Mouse (Mus musculus) MEL (cell line): ENCODE data around the gene Fcf1. TPM values are rescaled to one million over a fixed set of nuclear protein-coding genes. Genes with fewer than 3 reads are reported as not detected.

ENCODE experiments used
- DNase-seq: peaks from one replicate; pipeline ENCODE4 v3.0.0; 2011; ENCODE audit warnings: low read depth, low spot score
- H3K27ac ChIP-seq: 2 replicates; pipeline ENCODE4 v1.5.1; 2012; ENCODE audit warnings: low read depth, mild to moderate bottlenecking, control low read depth, low read length, moderate library complexity; ENCODE audit not compliant: control insufficient read depth
- H3K27me3 ChIP-seq, 2 experiments: fragments of 150-350 bp in 1 of 2; sonication (generic) in 1 of 2; 2 replicates each; pipeline ENCODE4 v1.6.1; 2012; ENCODE audit warnings: low read length in 2 of 2, mild to moderate bottlenecking in 2 of 2, improper control_type of control experiment in 1 of 2, moderate library complexity in 1 of 2; ENCODE audit not compliant: insufficient read depth in 2 of 2, control insufficient read depth in 1 of 2
- H3K36me3 ChIP-seq, 2 experiments: 2 replicates each; pipeline ENCODE4 v1.6.1; 2012 to 2014; ENCODE audit warnings: low read length in 2 of 2, improper control_type of control experiment in 1 of 2, inconsistent platforms in 1 of 2, mild to moderate bottlenecking in 1 of 2; ENCODE audit not compliant: insufficient read depth in 2 of 2, control insufficient read depth in 1 of 2
- H3K4me1 ChIP-seq, 2 experiments: fragments of 150-350 bp in 1 of 2; sonication (generic) in 1 of 2; 2 replicates each; pipeline ENCODE4 v1.6.1; 2012; ENCODE audit warnings: low read length in 2 of 2, improper control_type of control experiment in 1 of 2, mild to moderate bottlenecking in 1 of 2; ENCODE audit not compliant: insufficient read depth in 2 of 2, control insufficient read depth in 1 of 2
- H3K4me3 ChIP-seq, 2 experiments: fragments of 150-350 bp in 1 of 2; sonication (generic) in 1 of 2; 2 replicates each; pipeline ENCODE4 v1.5.1; 2012; ENCODE audit warnings: low read depth in 2 of 2, low read length in 2 of 2, mild to moderate bottlenecking in 2 of 2, moderate library complexity in 2 of 2, control low read depth in 1 of 2, improper control_type of control experiment in 1 of 2; ENCODE audit not compliant: control insufficient read depth in 1 of 2, insufficient read depth in 1 of 2
- H3K79me2 ChIP-seq: 2 replicates; pipeline ENCODE4 v1.6.1; 2012; ENCODE audit warnings: mild to moderate bottlenecking, low read length, moderate library complexity; ENCODE audit not compliant: control insufficient read depth, poor library complexity, insufficient read depth
- H3K9ac ChIP-seq: 2 replicates; pipeline ENCODE4 v1.6.1; 2012; ENCODE audit warnings: low read depth, mild to moderate bottlenecking, control low read depth, low read length, moderate library complexity; ENCODE audit not compliant: control insufficient read depth, poor library complexity, severe bottlenecking
- H3K9me3 ChIP-seq: fragments of 150-350 bp; sonication (generic); replicated peaks from 2 replicates; pipeline ENCODE4 v1.6.1; 2012; ENCODE audit warnings: mild to moderate bottlenecking, low read length, improper control_type of control experiment, moderate library complexity; ENCODE audit not compliant: insufficient read depth
- BHLHE40 ChIP-seq: IDR thresholded peaks from 2 replicates; pipeline ENCODE4 v1.6.1; 2012; ENCODE audit warnings: low read depth, mild to moderate bottlenecking, inconsistent platforms, low read length, improper control_type of control experiment, borderline replicate concordance
- CHD1 ChIP-seq: IDR thresholded peaks from 2 replicates; pipeline ENCODE4 v1.6.1; 2012; ENCODE audit warnings: low read depth, mild to moderate bottlenecking, inconsistent platforms, low read length, improper control_type of control experiment
- CHD2 ChIP-seq: IDR thresholded peaks from 2 replicates; pipeline ENCODE4 v1.6.1; 2011; ENCODE audit warnings: low read length, improper control_type of control experiment
- ELF1 ChIP-seq: IDR thresholded peaks from 2 replicates; pipeline ENCODE4 v1.6.1; 2014; ENCODE audit warnings: low read depth, mild to moderate bottlenecking, inconsistent platforms, low read length, improper control_type of control experiment, moderate library complexity
- GATA1 ChIP-seq: IDR thresholded peaks from 2 replicates; pipeline ENCODE4 v1.6.1; 2011; ENCODE audit warnings: low read depth, low read length, improper control_type of control experiment
- KAT2A ChIP-seq: conservative IDR thresholded peaks from 2 replicates; pipeline ENCODE4 v1.6.1; 2012; ENCODE audit warnings: low read depth, low read length, improper control_type of control experiment, inconsistent platforms
- MAFK ChIP-seq: IDR thresholded peaks from 2 replicates; pipeline ENCODE4 v1.6.1; 2011; ENCODE audit warnings: low read depth, mild to moderate bottlenecking, low read length, improper control_type of control experiment, borderline replicate concordance
- MAZ ChIP-seq: IDR thresholded peaks from 2 replicates; pipeline ENCODE4 v1.6.1; 2012; ENCODE audit warnings: low read depth, mild to moderate bottlenecking, inconsistent platforms, low read length, improper control_type of control experiment
- MYB ChIP-seq: IDR thresholded peaks from 2 replicates; pipeline ENCODE4 v1.6.1; 2011; ENCODE audit warnings: mild to moderate bottlenecking, low read depth, low read length, improper control_type of control experiment
- MYC ChIP-seq: IDR thresholded peaks from 2 replicates; pipeline ENCODE4 v1.6.1; 2011; ENCODE audit warnings: low read depth, mild to moderate bottlenecking, low read length, improper control_type of control experiment, moderate library complexity
- NELFE ChIP-seq: IDR thresholded peaks from 2 replicates; pipeline ENCODE4 v1.6.1; 2011; ENCODE audit warnings: low read depth, low read length, improper control_type of control experiment
- POLR2A ChIP-seq, 2 experiments: IDR thresholded peaks; 2 replicates each; pipeline ENCODE4 v1.6.1; 2011 to 2012; ENCODE audit warnings: low read length in 2 of 2, mild to moderate bottlenecking in 2 of 2, control low read depth in 1 of 2, improper control_type of control experiment in 1 of 2, low read depth in 1 of 2, moderate library complexity in 1 of 2; ENCODE audit not compliant: control insufficient read depth in 1 of 2, insufficient read depth in 1 of 2, poor library complexity in 1 of 2
- POLR2AphosphoS5 ChIP-seq: IDR thresholded peaks from 2 replicates; pipeline ENCODE4 v1.6.1; 2012; ENCODE audit warnings: low read depth, borderline replicate concordance, mild to moderate bottlenecking, inconsistent platforms, low read length, moderate library complexity, mixed read lengths
- RCOR1 ChIP-seq: IDR thresholded peaks from 2 replicates; pipeline ENCODE4 v1.6.1; 2012; ENCODE audit warnings: low read depth, mild to moderate bottlenecking, inconsistent platforms, low read length, improper control_type of control experiment
- SIN3A ChIP-seq: IDR thresholded peaks from 2 replicates; pipeline ENCODE4 v1.6.1; 2012; ENCODE audit warnings: low read length, improper control_type of control experiment, inconsistent platforms
- TAL1 ChIP-seq: IDR thresholded peaks from 2 replicates; pipeline ENCODE4 v1.6.1; 2012; ENCODE audit warnings: mild to moderate bottlenecking, inconsistent platforms, low read length, moderate library complexity, mixed read lengths
- TBP ChIP-seq: IDR thresholded peaks from 2 replicates; pipeline ENCODE4 v1.8.0; 2011; ENCODE audit warnings: low read depth, low read length, improper control_type of control experiment
- UBTF ChIP-seq: IDR thresholded peaks from 2 replicates; pipeline ENCODE4 v1.6.1; 2012; ENCODE audit warnings: low read depth, mild to moderate bottlenecking, inconsistent platforms, low read length, improper control_type of control experiment, moderate library complexity, borderline replicate concordance; ENCODE audit not compliant: insufficient read depth
- USF1 ChIP-seq: IDR thresholded peaks from 2 replicates; pipeline ENCODE4 v1.6.1; 2014; ENCODE audit warnings: low read depth, mild to moderate bottlenecking, inconsistent platforms, low read length, improper control_type of control experiment, moderate library complexity
- USF2 ChIP-seq, 2 experiments: IDR thresholded peaks; 2 replicates each; pipeline ENCODE4 v1.6.1; 2011 to 2012; ENCODE audit warnings: improper control_type of control experiment in 2 of 2, low read length in 2 of 2, borderline replicate concordance in 1 of 2, inconsistent platforms in 1 of 2, low read depth in 1 of 2, mild to moderate bottlenecking in 1 of 2; ENCODE audit not compliant: insufficient read depth in 1 of 2
- ZC3H11A ChIP-seq: IDR thresholded peaks from 2 replicates; pipeline ENCODE4 v1.6.1; 2012; ENCODE audit warnings: low read depth, mild to moderate bottlenecking, inconsistent platforms, low read length, improper control_type of control experiment
- polyA plus RNA-seq, 2 experiments: library from polyadenylated mRNA; stranded (reverse) in 1 of 2; unstranded in 1 of 2; fragments of >175 nt in 1 of 2; fragments of >200 nt in 1 of 2; gene quantifications; 2 replicates each; pipeline versions ENCODE4 v1.2.1 to v1.2.4; 2012; ENCODE audit warnings: low replicate concordance in 2 of 2, low read depth in 1 of 2; ENCODE audit not compliant: insufficient read length in 2 of 2, insufficient read depth in 1 of 2, missing spikeins in 1 of 2
- total RNA-seq: library from RNA; depleted of rRNA; stranded (reverse); fragments of 300-350 nt; gene quantifications from 2 replicates; pipeline ENCODE4 v1.2.3, GENCODE M21; 2012

The Fcf1 gene
- total and polyA plus RNA-seq, 3 experiments: 172 to 250 TPM; not detected in 1

- TF ChIP-seq MAZ: no peak
- TF ChIP-seq TAL1: no peak
- no peak for TF ChIP-seq POLR2A (IDR thresholded peaks at IDR 0.05; ENCODE audit: control insufficient read depth in 1 of 2, insufficient read depth in 1 of 2, low read depth in 1 of 2, low read length in 2 of 2, poor library complexity in 1 of 2)
- no peak for TF ChIP-seq MYB
- TF ChIP-seq ELF1: no peak
- TF ChIP-seq GATA1: no peak
- no peak for TF ChIP-seq UBTF
- TF ChIP-seq MAFK: no peak
- TF ChIP-seq, all 39 proteins: peak for 0
- H3K36me3 ChIP-seq: peaks cover 0 to 23% of the 10 kb centered on the region in 2 experiments; a peak in 2 of 4 replicates
- no peak overlapping the region for H3K9ac ChIP-seq
- DNase-seq: no peak
- H3K27ac ChIP-seq: no peak overlapping the region
- no peak overlapping the region for H3K4me3 ChIP-seq
- no peaks in the 10 kb centered on the region for H3K27me3 ChIP-seq
- H3K9me3 ChIP-seq: no peaks in the 10 kb centered on the region
- no peaks in the 10 kb centered on the region for H3K79me2 ChIP-seq
- H3K4me1 ChIP-seq: no peaks in the 10 kb centered on the region
These were observed 44.2 kb upstream of the Fcf1 start for GRCm38 (mm10) chr12:84926542-84926941.

GRCm38 (mm10) chr12:84932210-84932609 is 38.5 kb upstream of the Fcf1 start:
- no peak overlapping the region for H3K27ac ChIP-seq
- no peak for TF ChIP-seq SIN3A
- no peak for TF ChIP-seq KAT2A
- no peak overlapping the region for H3K9ac ChIP-seq
- peaks cover 0 to 33% of the 10 kb centered on the region in 2 experiments; a peak in 2 of 4 replicates for H3K36me3 ChIP-seq
- no peaks in the 10 kb centered on the region for H3K9me3 ChIP-seq
- no peak for DNase-seq
- H3K27me3 ChIP-seq: no peaks in the 10 kb centered on the region
- no peaks in the 10 kb centered on the region for H3K4me1 ChIP-seq
- H3K79me2 ChIP-seq: no peaks in the 10 kb centered on the region
- H3K4me3 ChIP-seq: no peak overlapping the region

GRCm38 (mm10) chr12:84935343-84935742 is 35.4 kb upstream of the Fcf1 start:
- Histone ChIP-seq H3K27me3 (no peaks in the 10 kb centered on the region), H3K4me3 (no peak overlapping the region), H3K4me1 (peaks cover 0 to 7% of the 10 kb centered on the region in 2 experiments; a peak in 2 of 4 replicates), H3K36me3 (peaks cover 10 to 31% of the 10 kb centered on the region in 2 experiments), H3K79me2 (no peaks in the 10 kb centered on the region), H3K27ac (no peak overlapping the region), H3K9me3 (no peaks in the 10 kb centered on the region), H3K9ac (no peak overlapping the region)
- TF ChIP-seq POLR2AphosphoS5 (no peak), CHD1 (no peak), MYC (no peak), CHD2 (no peak), USF1 (no peak), TBP (no peak), KAT2A (no peak), SIN3A (no peak), ELF1 (no peak), BHLHE40 (no peak), NELFE (no peak), ZC3H11A (no peak), USF2 (IDR thresholded peaks at IDR 0.05; ENCODE audit: borderline replicate concordance in 1 of 2, insufficient read depth in 1 of 2, low read depth in 1 of 2, low read length in 2 of 2) (no peak), RCOR1 (no peak)
- DNase-seq: no peak
